Mouse (Mus musculus) adrenal gland, postnatal 25 days (tissue): Measurements from ENCODE around the gene Pla2g4a. TPM values are rescaled to one million over a fixed set of nuclear protein-coding genes. Genes with fewer than 3 reads are reported as not detected.

ENCODE experiments used
- DNase-seq: peaks from one replicate; pipeline ENCODE4 v3.0.0; 2021; ENCODE audit warnings: mixed read lengths
- total RNA-seq: library from RNA; stranded (reverse); gene quantifications from 2 replicates; pipeline ENCODE4 v1.2.3, GENCODE M21; 2021

Pla2g4a gene
- total RNA-seq, 1 experiment from 2014 or later, result 2.9 TPM

- DNase-seq, result no peak
Measured at GRCm38 (mm10) chr1:149855581-149855980, 105.5 kb downstream of the Pla2g4a start.

- no peak for DNase-seq
Measured at GRCm38 (mm10) chr1:149854867-149855266, 106.2 kb downstream of the Pla2g4a start.

- DNase-seq, result no peak
Measured at GRCm38 (mm10) chr1:149846655-149847054, 114.4 kb downstream of the Pla2g4a start.

GRCm38 (mm10) chr1:149841845-149842244 lies 119.2 kb downstream of the Pla2g4a start:
- DNase-seq, result no peak

- DNase-seq, result no peak
Measured at GRCm38 (mm10) chr1:149840961-149841416, 120.1 kb downstream of the Pla2g4a start.

- DNase-seq, result no peak
Measured at GRCm38 (mm10) chr1:149840312-149840930, 120.7 kb downstream of the Pla2g4a start.

GRCm38 (mm10) chr1:149836496-149836895 lies 124.6 kb downstream of the Pla2g4a start:
- no peak for DNase-seq

- DNase-seq, result no peak
Measured at GRCm38 (mm10) chr1:149833876-149834275, 127.2 kb downstream of the Pla2g4a start.

GRCm38 (mm10) chr1:149832952-149833351 lies 128.1 kb downstream of the Pla2g4a start:
- peak; percentile 1 for DNase-seq

- no peak for DNase-seq
Measured at GRCm38 (mm10) chr1:149832514-149832913, 128.6 kb downstream of the Pla2g4a start.

- DNase-seq, result no peak
Measured at GRCm38 (mm10) chr1:149831100-149831499, 130.0 kb downstream of the Pla2g4a start.

- DNase-seq, result no peak
Measured at GRCm38 (mm10) chr1:149813616-149814345, 147.3 kb downstream of the Pla2g4a start.

GRCm38 (mm10) chr1:149809527-149809926 lies 151.6 kb downstream of the Pla2g4a start:
- no peak for DNase-seq

Other genes with a start within 250 kb of the Pla2g4a start
- 0.21 TPM in 1 of 2 replicates, not detected in the other for gene Ptgs2, start 138.7 kb upstream of the Pla2g4a start, total RNA-seq